Mouse (Mus musculus) stomach, embryonic 16.5 days (tissue): ENCODE measurements around the gene Cfl1. TPM values are rescaled to one million over a fixed set of nuclear protein-coding genes. Genes with fewer than 3 reads are reported as not detected.

Experiments
- ATAC-seq: fragments of 200-750 bp; cut with Nextera tagmentation; 2 replicates; pipeline ENCODE4 v1.8.0; 2017; ENCODE audit warnings: moderate number of reproducible peaks, moderate TSS enrichment; ENCODE audit not compliant: insufficient read depth, low FRiP score
- H3K27ac ChIP-seq: fragments of 300-500 bp; sonication (generic); 2 replicates; pipeline ENCODE4 v1.5.1; 2014; ENCODE audit warnings: low read length
- H3K27me3 ChIP-seq: fragments of 300-500 bp; sonication (generic); 2 replicates; pipeline ENCODE4 v1.6.1; 2014; ENCODE audit warnings: low read length, control low read depth, mixed read lengths; ENCODE audit not compliant: control insufficient read depth, insufficient read depth
- H3K36me3 ChIP-seq: fragments of 300-500 bp; sonication (generic); 2 replicates; pipeline ENCODE4 v1.6.1; 2014; ENCODE audit warnings: low read length; ENCODE audit not compliant: control insufficient read depth, insufficient read depth
- H3K4me1 ChIP-seq: fragments of 300-500 bp; sonication (generic); 2 replicates; pipeline ENCODE4 v1.6.1; 2014; ENCODE audit warnings: low read length, control low read depth, mixed read lengths; ENCODE audit not compliant: control insufficient read depth, insufficient read depth
- H3K4me2 ChIP-seq: fragments of 300-500 bp; sonication (generic); 2 replicates; pipeline ENCODE4 v1.6.1; 2014; ENCODE audit warnings: low read depth, low read length, mixed read lengths
- H3K4me3 ChIP-seq: fragments of 300-500 bp; sonication (generic); replicated peaks from 2 replicates; pipeline ENCODE4 v1.5.1; 2014; ENCODE audit warnings: mild to moderate bottlenecking, low read length
- H3K9ac ChIP-seq: fragments of 300-500 bp; sonication (generic); 2 replicates; pipeline ENCODE4 v1.6.1; 2014; ENCODE audit warnings: low read length
- H3K9me3 ChIP-seq: fragments of 300-500 bp; sonication (generic); replicated peaks from 2 replicates; pipeline ENCODE4 v1.6.1; 2016; ENCODE audit warnings: low read length, control low read depth; ENCODE audit not compliant: control insufficient read depth
- WGBS: fragments of 180-500 bp; shearing (Covaris S2); extraction: QIAGEN DNeasy Blood & Tissue Kit; methylation state at CpG from one replicate; pipeline ENCODE4 v1.1.7; 2014; 5-methylcytosine and 5-hydroxymethylcytosine counted together
- polyA plus RNA-seq: library from polyadenylated mRNA; unstranded; fragments of >200 nt; fragmentation: Nextera tagmentation; extraction: Ambion mirVana; gene quantifications from 2 replicates; pipeline ENCODE4 v1.2.1, GENCODE M21; 2015

Cfl1 gene
- polyA plus RNA-seq, 1 experiment from 2014 or later = 2,288 TPM

DNA sequence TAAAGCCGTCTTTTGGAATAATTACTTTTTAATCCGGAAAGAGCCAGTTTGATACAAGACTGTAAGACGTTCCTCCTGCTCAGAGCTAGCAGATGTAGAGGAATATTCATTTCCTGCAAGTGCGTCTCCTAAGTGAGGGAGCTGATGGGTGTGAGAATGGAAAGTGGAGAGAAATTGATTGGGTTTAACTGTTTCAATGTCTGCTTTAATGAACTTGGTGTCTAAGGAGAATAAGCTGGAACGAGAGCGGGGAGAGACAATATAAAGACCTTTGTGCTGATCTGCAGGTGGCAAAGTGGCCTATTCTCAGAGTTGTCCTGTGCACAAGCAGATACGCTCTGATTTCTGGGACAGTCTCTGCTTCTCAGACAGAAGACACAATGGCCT is 39.9 kb downstream of the Cfl1 start:
- H3K9me3 ChIP-seq = no peaks in the 10 kb centered on the region
- H3K36me3 ChIP-seq = no peaks in the 10 kb centered on the region
- H3K27me3 ChIP-seq = no peaks in the 10 kb centered on the region
- H3K9ac ChIP-seq = peak overlapping the region; percentile 8; the same call in 1 of the 2 replicates
- peak overlapping the region; percentile 98 for H3K27ac ChIP-seq
- H3K4me3 ChIP-seq = 0 out of 2 replicates have a peak overlapping the region, but pooled peaks have one; percentile 36
- 40% methylated on average over 7 of the region's 7 CpGs for WGBS
- ATAC-seq = 0 out of 2 replicates have a peak, but pooled peaks have one; percentile 11
- H3K4me1 ChIP-seq = peaks cover 9% of the 10 kb centered on the region; the same call in 1 of the 2 replicates
- H3K4me2 ChIP-seq = peak overlapping the region; percentile 55; the same call in 1 of the 2 replicates

DNA sequence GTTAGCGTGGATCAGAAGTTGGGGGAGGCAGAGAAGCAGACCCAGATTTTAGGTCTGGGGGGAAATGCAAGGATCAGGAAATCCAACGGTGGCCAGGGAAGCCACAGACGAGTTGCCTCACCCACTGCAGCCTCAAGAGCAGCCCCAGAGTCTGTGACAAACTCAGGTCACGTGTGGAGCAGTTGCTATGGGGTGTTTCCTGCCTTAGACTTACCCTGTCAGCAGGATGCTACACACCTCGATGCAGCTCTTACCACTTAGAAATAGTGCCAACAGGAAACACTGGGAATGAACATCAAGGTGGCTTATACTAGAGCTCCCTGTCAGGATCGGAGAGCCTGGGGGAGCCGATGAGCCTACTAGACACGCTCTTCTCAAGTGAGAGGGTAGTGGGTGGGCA is 42.3 kb downstream of the Cfl1 start:
- no peak for ATAC-seq
- Histone ChIP-seq H3K4me1 (peaks cover 9% of the 10 kb centered on the region; the same call in 1 of the 2 replicates), H3K4me3 (no peak overlapping the region), H3K4me2 (no peak overlapping the region), H3K27me3 (no peaks in the 10 kb centered on the region), H3K9ac (no peak overlapping the region), H3K27ac (no peak overlapping the region), H3K9me3 (no peaks in the 10 kb centered on the region), H3K36me3 (no peaks in the 10 kb centered on the region)
- WGBS = 60% methylated on average over 8 of the region's 8 CpGs

DNA sequence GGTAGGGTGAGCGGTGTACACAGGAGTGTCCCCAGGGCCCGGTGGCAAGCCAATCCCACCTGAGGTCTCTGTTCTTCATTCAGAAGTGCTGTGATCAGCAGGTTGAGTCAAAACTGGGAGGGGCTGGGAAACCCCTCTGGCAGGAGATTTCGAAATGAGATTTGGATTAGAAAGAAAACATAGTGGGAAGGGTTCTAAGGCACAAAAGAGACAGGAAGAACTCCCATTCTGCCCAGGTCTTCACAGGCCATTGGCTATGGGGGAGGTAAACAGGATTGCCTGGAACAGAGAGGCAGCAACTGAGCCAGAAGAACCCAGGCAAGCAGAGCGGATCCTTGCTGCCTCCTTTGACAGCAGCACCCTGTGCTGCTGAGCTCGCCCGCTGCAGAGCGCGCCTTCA is 48.5 kb downstream of the Cfl1 start:
- H3K27ac ChIP-seq = peak overlapping the region; percentile 17; the same call in 1 of the 2 replicates
- no peak for ATAC-seq

DNA sequence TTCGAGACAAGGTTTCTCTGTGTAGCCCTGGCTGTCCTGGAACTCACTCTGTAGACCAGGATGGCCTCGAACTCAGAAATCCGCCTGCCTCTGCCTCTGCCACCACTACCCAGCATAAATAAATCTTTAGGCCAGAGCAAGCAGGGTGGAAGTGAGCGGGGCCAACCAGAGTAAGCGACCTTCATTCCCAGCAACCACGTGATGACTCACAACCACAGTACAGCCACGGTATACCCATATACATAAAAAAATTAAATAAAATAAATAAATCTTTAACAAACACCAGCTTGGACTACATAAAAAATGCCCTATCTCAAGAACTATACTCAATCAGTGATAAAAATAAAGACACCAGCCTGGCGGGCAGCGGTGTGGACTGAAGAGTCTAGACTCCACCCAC is 53.1 kb downstream of the Cfl1 start:
- no peaks in the 10 kb centered on the region for H3K4me1 ChIP-seq
- no peaks in the 10 kb centered on the region for H3K36me3 ChIP-seq
- H3K9ac ChIP-seq = no peak overlapping the region
- H3K9me3 ChIP-seq = no peaks in the 10 kb centered on the region
- ATAC-seq = no peak
- H3K27me3 ChIP-seq = no peaks in the 10 kb centered on the region
- no peak overlapping the region for H3K27ac ChIP-seq
- H3K4me3 ChIP-seq = no peak overlapping the region
- 81% methylated on average over 9 of the region's 9 CpGs for WGBS
- no peak overlapping the region for H3K4me2 ChIP-seq

More for the DNA sequence above, 48.5 kb downstream of the Cfl1 start:
- H3K36me3 ChIP-seq = no peaks in the 10 kb centered on the region
- H3K9me3 ChIP-seq = no peaks in the 10 kb centered on the region
- WGBS = 77% methylated on average over 8 of the region's 8 CpGs
- H3K4me1 ChIP-seq = no peaks in the 10 kb centered on the region
- H3K27me3 ChIP-seq = no peaks in the 10 kb centered on the region
- no peak overlapping the region for H3K4me3 ChIP-seq
- H3K4me2 ChIP-seq = no peak overlapping the region
- H3K9ac ChIP-seq = 0 out of 2 replicates have a peak overlapping the region, but pooled peaks have one; percentile 13

DNA sequence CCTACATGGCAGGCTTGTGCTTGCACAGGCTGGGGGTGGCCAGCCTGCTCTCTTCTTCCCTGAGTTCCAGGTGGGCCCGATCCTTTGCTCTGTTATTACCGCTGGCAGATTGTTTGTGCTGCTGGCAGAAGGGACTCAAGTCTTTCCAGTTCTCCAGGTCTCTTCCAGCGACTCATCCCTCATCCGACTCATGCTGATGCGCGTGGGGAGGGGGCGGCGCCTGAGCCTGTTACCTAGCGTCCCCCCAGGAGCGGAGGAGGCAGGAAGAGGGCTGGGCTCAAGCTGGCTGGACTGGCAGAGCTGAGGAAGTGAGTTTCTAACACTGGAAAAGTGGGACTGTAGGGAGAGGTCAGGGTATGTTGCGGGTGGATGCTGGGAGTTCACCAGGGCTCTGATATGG is 53.8 kb downstream of the Cfl1 start:
- Histone ChIP-seq H3K4me2 (no peak overlapping the region), H3K4me3 (no peak overlapping the region), H3K9ac (no peak overlapping the region), H3K9me3 (no peaks in the 10 kb centered on the region), H3K4me1 (no peaks in the 10 kb centered on the region), H3K27me3 (no peaks in the 10 kb centered on the region), H3K36me3 (no peaks in the 10 kb centered on the region), H3K27ac (no peak overlapping the region)
- ATAC-seq = no peak
- WGBS = 41% methylated on average over 11 of the region's 11 CpGs

Other genes with a start within 250 kb of the Cfl1 start
- gene Pacs1, start 217.3 kb upstream of the Cfl1 start, polyA plus RNA-seq = 13.0 and 13.5 TPM in 2 replicates
- gene Sf3b2, start 195.0 kb upstream of the Cfl1 start, polyA plus RNA-seq = 253 and 275 TPM in 2 replicates
- gene Gal3st3, start 192.1 kb upstream of the Cfl1 start, polyA plus RNA-seq = 1.7 and 2.1 TPM in 2 replicates
- not detected in 2 replicates for gene Catsper1, start 154.7 kb upstream of the Cfl1 start, polyA plus RNA-seq
- 28.3 and 42.3 TPM in 2 replicates for gene Cst6, start 140.9 kb upstream of the Cfl1 start, polyA plus RNA-seq
- 45.8 and 52.1 TPM in 2 replicates for gene Eif1ad, start 123.7 kb upstream of the Cfl1 start, polyA plus RNA-seq
- gene Banf1, start 123.3 kb upstream of the Cfl1 start, polyA plus RNA-seq = 377 and 400 TPM in 2 replicates
- 54.1 and 56.4 TPM in 2 replicates for gene Sart1, start 101.8 kb upstream of the Cfl1 start, polyA plus RNA-seq
- gene Tsga10ip, start 87.9 kb upstream of the Cfl1 start, polyA plus RNA-seq = 7.2 and 8.9 TPM in 2 replicates
- gene Drap1, start 65.5 kb upstream of the Cfl1 start, polyA plus RNA-seq = 203 and 207 TPM in 2 replicates
- 14.3 and 14.8 TPM in 2 replicates for gene AI837181, start 65.3 kb upstream of the Cfl1 start, polyA plus RNA-seq
- gene Fosl1, start 42.9 kb upstream of the Cfl1 start, polyA plus RNA-seq = not detected in 2 replicates
- 4.7 and 5.7 TPM in 2 replicates for gene Ccdc85b, start 32.6 kb upstream of the Cfl1 start, polyA plus RNA-seq
- gene Fibp, start 29.8 kb upstream of the Cfl1 start, polyA plus RNA-seq = 98.3 and 102 TPM in 2 replicates
- 1.6 and 2.2 TPM in 2 replicates for gene Ctsw, start 21.9 kb upstream of the Cfl1 start, polyA plus RNA-seq
- 156 and 167 TPM in 2 replicates for gene Efemp2, start 16.5 kb upstream of the Cfl1 start, polyA plus RNA-seq
- 36.5 and 37.6 TPM in 2 replicates for gene Mus81, start 2.1 kb upstream of the Cfl1 start, polyA plus RNA-seq
- 0.13 TPM in 1 of 2 replicates, not detected in the other for gene 1700020D05Rik, start 13.3 kb downstream of the Cfl1 start, polyA plus RNA-seq
- 9.5 and 10.8 TPM in 2 replicates for gene Snx32, start 20.1 kb downstream of the Cfl1 start, polyA plus RNA-seq
- 21.5 and 29.5 TPM in 2 replicates for gene Ovol1, start 70.2 kb downstream of the Cfl1 start, polyA plus RNA-seq
- 7.4 and 7.8 TPM in 2 replicates for gene Ap5b1, start 77.6 kb downstream of the Cfl1 start, polyA plus RNA-seq
- 109 and 125 TPM in 2 replicates for gene Rnaseh2c, start 111.4 kb downstream of the Cfl1 start, polyA plus RNA-seq
- 43.3 and 45.2 TPM in 2 replicates for gene Kat5, start 119.8 kb downstream of the Cfl1 start, polyA plus RNA-seq
- gene Rela, start 147.0 kb downstream of the Cfl1 start, polyA plus RNA-seq = 47.9 and 50.3 TPM in 2 replicates
- 17.3 and 18.1 TPM in 2 replicates for gene Sipa1, start 173.3 kb downstream of the Cfl1 start, polyA plus RNA-seq
- 20.0 and 20.2 TPM in 2 replicates for gene Map3k11, start 198.3 kb downstream of the Cfl1 start, polyA plus RNA-seq
- gene Pcnx3, start 198.5 kb downstream of the Cfl1 start, polyA plus RNA-seq = 17.2 and 17.4 TPM in 2 replicates
- 2.0 and 2.2 TPM in 2 replicates for gene Kcnk7, start 213.9 kb downstream of the Cfl1 start, polyA plus RNA-seq
- 51.2 and 63.2 TPM in 2 replicates for gene Ehbp1l1, start 235.9 kb downstream of the Cfl1 start, polyA plus RNA-seq
- gene Fam89b, start 239.2 kb downstream of the Cfl1 start, polyA plus RNA-seq = 64.6 and 66.5 TPM in 2 replicates